Mouse (Mus musculus) spleen, postnatal 10 days (tissue): ENCODE measurements around the gene Ppp1cb.

Experiments used
- DNase-seq, 2 experiments: peaks; one replicate each; pipeline ENCODE4 v3.0.0; 2021 to 2022; ENCODE audit warnings: low spot score in 2 of 2

The Ppp1cb gene

GRCm38 (mm10) chr5:32443906-32444305 is 14.7 kb upstream of the Ppp1cb start:
- no peak for DNase-seq

GRCm38 (mm10) chr5:32445287-32445921 is 13.2 kb upstream of the Ppp1cb start:
- no peak for DNase-seq

DNA sequence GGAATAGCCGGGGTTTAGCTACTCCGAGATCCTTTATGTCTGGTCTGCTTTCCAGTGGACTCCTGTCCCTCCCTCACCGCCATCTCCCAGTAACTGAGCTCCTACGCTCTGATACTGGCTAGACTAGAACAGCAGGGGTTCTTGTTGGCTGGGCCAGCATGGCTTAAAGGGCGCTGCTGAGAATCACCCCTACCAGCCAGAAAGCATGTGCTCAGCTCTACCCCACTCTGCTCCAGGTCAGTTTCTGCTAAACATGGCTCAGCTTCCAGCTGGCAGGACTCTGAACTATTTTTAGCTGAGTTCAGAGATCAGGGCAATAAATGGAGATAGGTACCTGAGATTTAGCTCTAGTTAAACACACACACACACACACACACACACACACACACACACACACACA is 12.2 kb upstream of the Ppp1cb start:
- DNase-seq = no peak

GRCm38 (mm10) chr5:32446810-32447209 is 11.8 kb upstream of the Ppp1cb start:
- DNase-seq = no peak

DNA sequence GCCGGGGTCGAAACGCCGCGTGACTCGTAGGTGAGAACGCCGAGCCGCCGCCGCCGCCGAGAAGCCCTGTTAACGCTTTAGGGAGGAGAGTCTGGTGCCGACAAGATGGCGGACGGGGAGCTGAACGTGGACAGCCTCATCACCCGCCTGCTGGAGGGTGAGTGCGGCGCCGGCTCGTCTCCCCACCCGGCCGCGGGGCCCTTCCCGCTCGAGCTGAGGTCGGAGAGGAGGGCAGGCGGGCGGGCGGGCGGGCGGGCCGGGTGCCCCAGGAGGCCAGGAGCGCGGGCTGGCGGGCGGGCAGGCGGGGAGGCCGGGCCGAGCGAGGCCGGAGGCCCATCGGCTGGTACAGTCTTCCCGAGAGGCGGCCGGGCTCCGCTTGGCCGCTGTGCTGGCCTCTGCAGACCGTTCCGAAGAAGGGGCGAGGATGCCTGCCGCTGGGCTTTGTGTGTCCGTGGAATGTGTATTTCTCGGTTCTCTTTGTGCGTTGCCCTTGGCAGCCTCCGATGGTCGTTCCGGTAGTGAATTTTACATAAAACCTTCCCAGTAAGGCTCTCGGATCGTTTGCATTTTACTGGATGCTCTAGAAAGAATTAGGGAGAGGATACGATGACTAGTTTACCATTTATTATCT is 723 bp downstream of the Ppp1cb start:
- peak; percentile 77 to 82 for DNase-seq

DNA sequence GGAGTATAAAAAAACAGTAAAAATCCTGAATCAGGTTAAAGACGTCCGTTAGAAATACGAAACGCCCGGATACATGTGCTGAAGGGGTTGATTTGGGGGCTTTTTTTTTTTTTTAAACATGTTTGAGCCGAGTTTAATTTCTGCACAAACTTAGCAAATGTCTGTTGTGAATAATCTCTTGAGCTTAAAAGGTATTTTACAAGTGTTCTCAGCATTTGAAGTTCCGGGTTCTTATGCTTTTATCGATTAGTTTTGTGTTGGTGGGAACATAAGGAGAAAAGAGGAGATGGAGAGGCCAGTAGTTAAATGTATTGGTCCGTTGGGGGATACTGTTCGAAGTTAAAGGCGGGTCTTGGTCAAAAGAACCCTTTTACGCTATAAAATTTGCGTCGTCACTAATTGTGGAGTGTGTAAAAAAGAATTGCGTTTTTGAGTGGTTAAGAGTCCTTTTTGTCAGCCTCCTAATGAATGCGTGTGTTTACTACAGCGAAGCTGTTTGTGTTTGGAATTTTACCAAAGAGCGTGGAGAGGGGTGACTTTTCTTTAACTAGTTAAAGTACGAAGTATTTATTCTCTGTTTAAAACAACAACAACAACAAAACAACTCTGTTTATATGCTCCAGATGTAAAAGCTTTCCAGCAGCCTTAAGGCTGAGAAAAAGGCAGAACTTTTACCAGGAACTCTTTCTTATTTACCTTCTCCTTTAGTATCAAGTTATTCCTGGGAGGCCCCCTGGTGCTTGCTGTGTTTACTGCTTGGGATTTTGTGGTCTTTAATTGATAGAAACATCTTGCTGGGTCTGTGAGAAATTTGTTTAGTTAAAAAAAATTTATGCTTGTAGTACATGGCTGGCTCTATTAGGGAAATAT is 1.5 kb downstream of the Ppp1cb start:
- DNase-seq = peak in 1 of 2 experiments; percentile 70

- peak; percentile 27 to 34 for DNase-seq
These were observed 2.3 kb downstream of the Ppp1cb start for GRCm38 (mm10) chr5:32460973-32461372.

GRCm38 (mm10) chr5:32472332-32473028 is 13.8 kb downstream of the Ppp1cb start:
- DNase-seq = no peak

DNA sequence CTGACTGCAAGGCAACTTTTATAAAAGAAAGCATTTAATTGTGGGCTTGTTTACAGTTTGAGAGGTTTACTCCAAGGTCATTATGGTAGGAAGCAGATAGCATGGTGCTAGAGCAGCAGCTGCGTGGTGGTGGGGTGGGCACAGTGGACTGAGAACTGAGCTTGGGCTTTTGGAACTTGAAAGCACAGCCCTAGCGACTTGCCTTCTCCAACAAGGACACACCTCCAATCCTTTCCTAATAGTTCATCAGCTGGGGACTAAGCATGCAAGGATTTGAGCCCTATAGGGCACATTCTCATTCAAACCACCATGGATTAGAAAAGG is 14.3 kb downstream of the Ppp1cb start:
- DNase-seq = no peak

DNA sequence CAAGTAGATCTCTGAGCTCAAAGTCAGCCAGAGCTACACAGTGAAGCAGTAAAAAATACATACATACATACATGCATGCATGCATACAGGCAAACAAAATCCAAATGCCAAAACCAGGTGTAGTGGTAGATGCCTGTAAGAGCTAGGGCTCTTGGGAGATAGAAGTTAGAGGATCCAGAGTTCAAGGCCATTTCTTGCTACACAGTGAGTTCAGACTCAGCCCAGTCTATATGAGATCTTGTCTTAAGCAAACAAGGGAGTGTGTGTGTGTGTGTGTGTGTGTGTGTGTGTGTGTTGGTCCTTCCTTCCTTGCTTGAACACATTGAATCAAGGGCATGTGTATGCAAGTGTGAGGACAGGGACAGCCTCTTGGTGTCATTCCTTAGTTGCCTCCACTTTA is 17.9 kb downstream of the Ppp1cb start:
- DNase-seq = no peak

- no peak for DNase-seq
These were observed 20.3 kb downstream of the Ppp1cb start for GRCm38 (mm10) chr5:32478972-32479371.

- no peak for DNase-seq
These were observed 26.8 kb downstream of the Ppp1cb start for GRCm38 (mm10) chr5:32485430-32485829.

GRCm38 (mm10) chr5:32488044-32488443 is 29.4 kb downstream of the Ppp1cb start:
- no peak for DNase-seq

- DNase-seq = no peak
These were observed 35.5 kb downstream of the Ppp1cb start for GRCm38 (mm10) chr5:32494084-32494700.

DNA sequence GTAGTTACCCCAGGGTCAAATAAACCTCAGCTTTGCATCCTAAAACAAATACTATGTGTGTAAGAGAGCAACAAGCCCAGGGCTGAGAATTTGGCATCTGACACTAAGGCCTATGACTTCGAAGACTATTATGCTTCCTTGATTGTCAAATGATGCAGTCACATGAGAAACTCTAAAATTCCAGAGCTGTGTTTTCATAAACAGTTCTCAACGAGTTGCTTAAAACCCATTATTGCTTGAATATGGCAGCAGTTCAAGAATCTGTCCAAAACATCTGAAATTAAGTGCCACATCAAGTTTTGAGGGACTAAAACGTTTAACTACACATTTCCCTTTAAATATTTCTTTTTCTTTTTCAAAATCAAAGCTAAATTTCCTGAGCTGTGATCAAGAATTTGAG is 50.1 kb downstream of the Ppp1cb start:
- DNase-seq = no peak

DNA sequence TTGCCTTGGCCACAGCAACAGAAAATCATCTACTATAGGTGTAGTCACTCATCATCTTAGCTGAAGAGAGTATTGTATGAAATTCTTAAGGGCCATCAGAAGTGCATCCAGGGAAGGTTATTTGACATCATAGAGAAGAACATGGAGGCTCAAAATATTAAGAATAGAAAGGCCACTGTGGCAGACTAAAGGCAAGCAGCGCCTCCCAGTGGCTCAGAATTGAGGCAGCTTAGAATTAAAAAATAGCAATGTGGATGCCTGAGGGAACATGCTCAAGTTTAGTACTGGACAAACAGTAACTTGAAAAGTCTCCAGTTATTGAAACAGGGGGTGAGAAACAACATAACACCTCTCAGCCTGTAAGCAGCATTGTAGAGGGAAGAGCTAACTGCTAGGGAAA is 61.7 kb downstream of the Ppp1cb start:
- DNase-seq = peak; percentile 15 to 66

- no peak for DNase-seq
These were observed 90.8 kb downstream of the Ppp1cb start for GRCm38 (mm10) chr5:32549449-32549848.

DNA sequence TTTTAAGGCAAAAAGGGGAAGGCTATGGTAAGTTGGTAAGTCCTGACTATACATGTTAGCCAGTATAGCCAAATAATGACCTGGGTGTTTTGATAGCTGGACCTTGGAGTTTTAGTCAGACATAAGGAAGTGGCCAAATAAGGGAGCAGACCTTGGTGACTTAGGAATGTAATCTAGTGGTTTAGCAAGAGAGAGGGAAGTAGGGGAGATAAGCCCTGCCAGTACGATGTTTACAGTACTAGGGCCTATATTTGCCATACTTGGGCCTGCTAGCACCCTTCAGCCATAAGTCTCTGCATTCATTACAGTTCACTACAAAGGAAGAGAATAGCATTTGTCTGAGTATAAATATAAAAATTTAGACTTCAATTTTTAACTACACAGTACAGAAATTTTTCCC is 106.1 kb downstream of the Ppp1cb start:
- DNase-seq = no peak
